Mouse (Mus musculus): ENCODE measurements around the gene Tagap1. TPM values are rescaled to one million over a fixed set of nuclear protein-coding genes. Genes with fewer than 3 reads are reported as not detected.
"Not testable (repeated sequence)": the region's sequence is repeated elsewhere in the genome, so short reads cannot be mapped to it uniquely, and the experiment has no call there.

Gene Tagap1
- 10 to 100 TPM; 25.0 to 27.1 TPM for total RNA-seq (2021)
- long read RNA-seq, experiment 1, partial matches to known transcripts, result 40 of 84 reads
- long read RNA-seq, experiment 1, other reads (novel, unspliced or antisense), result 44 of 84 reads
- long read RNA-seq, experiment 2, partial matches to known transcripts, result 48 of 108 reads
- long read RNA-seq, experiment 2, other reads (novel, unspliced or antisense), result 60 of 108 reads

GRCm38 (mm10) chr17:6960776-6961175 is at the start of gene Tagap1:
Tagap1 (minus strand) TSS chr17:6961156.
- H3K27ac ChIP-seq, result not testable (repeated sequence)
- peak in 1 of 2 experiments; percentile 20 for DNase-seq (ENCODE audit: low spot score in 2 of 2)

DNA sequence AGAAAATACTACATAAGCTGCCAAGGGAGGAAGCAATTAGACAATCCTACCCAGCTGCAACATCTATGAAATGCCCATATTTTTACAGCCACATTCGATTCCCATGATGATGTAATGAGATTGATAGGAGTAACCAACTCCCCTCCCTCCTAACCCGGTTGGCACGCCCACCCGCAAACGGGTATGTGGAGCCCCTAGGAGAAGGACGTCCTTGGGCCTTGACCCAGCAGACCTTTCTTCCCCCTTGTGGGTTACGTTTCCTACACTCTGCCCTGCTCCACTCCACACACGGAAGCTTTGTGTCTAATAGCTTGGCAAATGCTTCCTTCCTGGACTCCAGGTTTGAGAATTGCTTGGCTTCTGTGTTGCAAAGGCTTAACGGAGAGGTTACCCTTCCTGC is 48.9 kb upstream of the Tagap1 start:
- H3K27ac ChIP-seq; DNase-seq (ENCODE audit: low spot score in 2 of 2); H3K4me3 ChIP-seq: not testable (repeated sequence)

More at GRCm38 (mm10) chr17:6960776-6961175, at the start of gene Tagap1:
- peak within 1 kb of the TSS; percentile 50 for H3K4me3 ChIP-seq

- not testable (repeated sequence) for H3K4me3 ChIP-seq; H3K27ac ChIP-seq; DNase-seq (ENCODE audit: low spot score in 2 of 2)
Observed at GRCm38 (mm10) chr17:7009440-7009839, 48.5 kb upstream of the Tagap1 start.

DNA sequence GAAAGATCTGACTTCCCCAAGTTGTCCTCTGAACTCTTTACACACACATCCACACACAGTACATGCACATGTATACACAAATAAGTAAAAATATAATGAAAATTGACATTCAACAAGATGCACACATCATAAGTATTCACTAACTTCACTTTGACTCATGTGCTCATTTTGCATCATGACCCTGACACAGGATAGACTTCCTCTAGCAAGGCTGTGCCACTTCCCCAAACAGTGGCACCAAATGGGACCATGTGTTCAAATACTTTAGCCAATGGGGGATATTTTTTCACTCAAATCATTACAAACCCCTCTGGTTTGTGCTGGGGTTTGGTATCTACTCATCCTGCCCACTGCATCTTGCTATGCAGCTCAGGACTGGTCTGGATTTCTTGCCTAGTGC is 47.9 kb upstream of the Tagap1 start:
- not testable (repeated sequence) for H3K4me3 ChIP-seq; DNase-seq (ENCODE audit: low spot score in 2 of 2); H3K27ac ChIP-seq

GRCm38 (mm10) chr17:7005646-7006045 is 44.7 kb upstream of the Tagap1 start:
- DNase-seq (ENCODE audit: low spot score in 2 of 2); H3K4me3 ChIP-seq; H3K27ac ChIP-seq: not testable (repeated sequence)

DNA sequence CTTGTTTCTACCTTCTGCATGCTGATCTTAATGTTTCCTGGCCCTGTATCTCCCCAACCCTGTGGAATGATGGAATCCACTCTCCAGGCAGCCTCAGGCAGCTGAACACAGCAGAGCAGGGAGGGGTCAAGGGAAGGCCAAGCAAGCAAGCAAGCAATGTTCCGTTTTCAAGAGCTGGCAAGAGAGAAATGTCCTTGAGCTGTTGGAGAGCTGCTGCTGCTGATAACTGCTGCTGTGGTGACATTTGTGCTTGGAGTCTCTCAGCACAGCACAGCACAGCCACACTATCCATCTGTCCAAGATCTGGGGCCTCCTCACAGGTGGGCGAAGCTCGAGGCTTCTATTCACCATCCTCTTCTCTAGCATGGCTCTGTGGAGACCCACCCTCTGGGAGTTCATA is 42.4 kb upstream of the Tagap1 start:
- not testable (repeated sequence) for H3K27ac ChIP-seq

GRCm38 (mm10) chr17:7001790-7002585 is 41.0 kb upstream of the Tagap1 start:
- not testable (repeated sequence) for H3K4me3 ChIP-seq, H3K27ac ChIP-seq

More for the DNA sequence above, 42.4 kb upstream of the Tagap1 start:
- not testable (repeated sequence) for DNase-seq (ENCODE audit: low spot score in 2 of 2); H3K4me3 ChIP-seq

GRCm38 (mm10) chr17:6997778-6998490 is 37.0 kb upstream of the Tagap1 start:
- not testable (repeated sequence) for H3K27ac ChIP-seq

More at GRCm38 (mm10) chr17:7001790-7002585, 41.0 kb upstream of the Tagap1 start:
- DNase-seq (ENCODE audit: low spot score in 2 of 2), result not testable (repeated sequence)

GRCm38 (mm10) chr17:6996826-6997225 is 35.9 kb upstream of the Tagap1 start:
- not testable (repeated sequence) for H3K4me3 ChIP-seq; H3K27ac ChIP-seq; DNase-seq (ENCODE audit: low spot score in 2 of 2)

More at GRCm38 (mm10) chr17:6997778-6998490, 37.0 kb upstream of the Tagap1 start:
- not testable (repeated sequence) for H3K4me3 ChIP-seq; DNase-seq (ENCODE audit: low spot score in 2 of 2)

DNA sequence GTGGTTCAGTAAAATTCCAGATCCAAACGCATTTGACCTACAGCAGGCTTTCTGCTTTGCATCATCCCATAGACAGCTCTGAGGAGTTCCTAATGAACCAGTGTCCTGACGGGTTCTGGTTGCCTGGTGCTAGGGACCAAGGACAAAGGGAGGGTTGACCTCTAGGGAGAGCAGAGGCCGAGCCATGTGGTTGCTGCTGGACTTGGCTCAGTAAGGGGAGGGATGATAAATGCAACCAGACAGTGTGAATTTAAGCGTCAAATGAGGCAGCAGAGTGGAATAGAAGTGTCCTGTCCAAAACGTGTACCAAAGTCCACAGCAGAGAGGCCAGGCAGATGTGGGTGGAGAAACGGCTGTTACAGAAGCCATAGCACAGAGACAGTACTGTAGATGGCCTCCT is 34.5 kb upstream of the Tagap1 start:
- H3K27ac ChIP-seq; H3K4me3 ChIP-seq; DNase-seq (ENCODE audit: low spot score in 2 of 2): not testable (repeated sequence)

DNA sequence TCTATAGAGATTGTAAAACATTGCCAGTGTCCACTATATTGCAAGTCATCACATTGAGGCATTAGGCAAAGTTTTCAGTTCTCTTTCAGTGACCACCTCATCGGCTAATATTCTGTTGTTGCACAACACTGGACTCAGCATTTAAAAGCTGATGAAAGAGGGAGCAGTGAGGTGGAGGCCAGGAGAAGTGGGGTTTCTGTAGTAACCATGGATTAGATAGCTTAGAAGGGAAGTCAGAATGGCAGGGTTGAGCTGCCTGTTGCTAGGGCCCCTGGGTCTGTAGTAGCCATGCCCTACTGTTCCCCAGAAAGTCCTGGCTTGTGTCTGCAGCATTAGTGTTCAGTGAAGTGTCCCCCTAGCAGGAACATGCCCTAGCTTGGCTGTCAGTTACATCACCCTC is 25.2 kb upstream of the Tagap1 start:
- DNase-seq (ENCODE audit: low spot score in 2 of 2); H3K4me3 ChIP-seq; H3K27ac ChIP-seq: not testable (repeated sequence)

DNA sequence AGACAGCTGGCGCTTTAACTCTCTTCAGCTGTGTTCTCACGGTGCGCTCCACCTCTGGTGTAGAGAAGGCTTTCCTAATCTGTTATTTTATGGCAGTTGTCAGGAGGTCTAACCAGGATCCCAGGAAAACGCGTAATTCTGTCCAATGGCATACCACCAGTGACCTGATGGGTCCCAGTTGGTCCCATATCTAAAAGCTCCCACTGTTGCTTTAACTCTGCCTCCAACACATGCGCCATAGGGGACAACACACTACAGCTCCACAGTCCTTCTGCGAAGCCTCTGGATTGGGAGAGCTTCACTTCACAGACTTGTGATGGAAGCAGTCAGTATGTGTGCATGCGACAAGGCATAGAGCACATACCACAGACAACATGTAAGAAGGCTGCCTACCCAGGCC is 19.2 kb upstream of the Tagap1 start:
- not testable (repeated sequence) for H3K4me3 ChIP-seq; H3K27ac ChIP-seq; DNase-seq (ENCODE audit: low spot score in 2 of 2)

- peak overlapping the region; percentile 65; the same call in 1 of the 2 replicates for H3K4me3 ChIP-seq
- not testable (repeated sequence) for DNase-seq (ENCODE audit: low spot score in 2 of 2); H3K27ac ChIP-seq
Observed at GRCm38 (mm10) chr17:6979380-6979779, 18.4 kb upstream of the Tagap1 start.

DNA sequence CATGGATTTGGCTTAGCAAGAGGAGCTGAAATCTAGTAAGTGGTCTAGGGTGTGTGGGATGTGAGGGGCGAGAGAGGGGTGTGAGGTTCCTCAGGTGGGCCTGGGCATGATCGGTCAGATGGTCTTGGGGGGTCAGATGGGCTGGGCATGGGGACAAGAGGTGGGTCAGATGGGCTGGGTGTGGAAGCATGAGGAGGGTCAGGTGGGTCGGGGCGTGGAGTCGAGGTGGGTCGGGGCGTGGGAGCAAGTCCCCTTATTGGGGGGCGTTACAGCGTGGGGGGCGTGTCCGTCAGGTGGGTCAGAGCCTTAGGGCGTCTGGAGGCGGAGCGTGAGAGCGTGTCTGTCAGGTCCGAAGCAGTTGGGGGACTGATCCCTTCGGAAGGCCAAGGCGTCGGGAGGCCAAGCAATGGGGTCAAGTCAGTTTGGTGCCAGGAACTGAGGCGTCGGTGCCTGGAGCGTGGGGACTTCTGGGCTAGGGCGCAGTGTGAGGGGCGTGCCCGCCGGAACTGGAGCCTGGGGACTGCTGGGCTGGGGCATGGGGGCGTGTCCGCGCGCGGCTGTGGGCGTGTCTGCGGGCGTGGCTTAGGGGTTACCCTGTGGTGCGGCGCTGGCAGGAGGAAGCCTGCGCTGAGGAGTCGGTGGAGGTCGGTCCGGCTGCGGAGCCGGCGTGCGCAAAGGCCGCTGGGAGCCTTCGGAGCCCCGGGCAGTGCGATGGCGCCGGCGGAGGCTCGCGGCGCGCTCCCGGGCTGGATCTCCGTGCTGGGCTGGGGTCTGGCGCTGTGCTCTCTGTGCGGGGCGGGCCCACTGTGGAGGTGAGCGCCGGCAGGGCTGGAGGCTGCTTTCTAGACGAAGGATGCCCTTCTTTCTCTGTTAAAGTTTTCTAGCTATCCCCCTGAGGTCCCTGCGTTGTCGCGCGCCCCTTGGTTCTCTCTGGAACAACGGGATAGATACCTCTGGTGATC is 17.6 kb upstream of the Tagap1 start, which contains the start of gene Gm49721:
Gm49721 (plus strand) TSS at position 618 of the 962 bp plus-strand sequence.
- Histone ChIP-seq H3K4me3 (peak within 1 kb of the TSS; percentile 65), H3K27ac (peak within 1 kb of the TSS; percentile 54; the same call in 1 of the 2 replicates)
- peak; percentile 31 to 47 for DNase-seq (ENCODE audit: low spot score in 2 of 2)

- not testable (repeated sequence) for H3K4me3 ChIP-seq; DNase-seq (ENCODE audit: low spot score in 2 of 2)
Observed at GRCm38 (mm10) chr17:6974985-6975384, 14.0 kb upstream of the Tagap1 start.

DNA sequence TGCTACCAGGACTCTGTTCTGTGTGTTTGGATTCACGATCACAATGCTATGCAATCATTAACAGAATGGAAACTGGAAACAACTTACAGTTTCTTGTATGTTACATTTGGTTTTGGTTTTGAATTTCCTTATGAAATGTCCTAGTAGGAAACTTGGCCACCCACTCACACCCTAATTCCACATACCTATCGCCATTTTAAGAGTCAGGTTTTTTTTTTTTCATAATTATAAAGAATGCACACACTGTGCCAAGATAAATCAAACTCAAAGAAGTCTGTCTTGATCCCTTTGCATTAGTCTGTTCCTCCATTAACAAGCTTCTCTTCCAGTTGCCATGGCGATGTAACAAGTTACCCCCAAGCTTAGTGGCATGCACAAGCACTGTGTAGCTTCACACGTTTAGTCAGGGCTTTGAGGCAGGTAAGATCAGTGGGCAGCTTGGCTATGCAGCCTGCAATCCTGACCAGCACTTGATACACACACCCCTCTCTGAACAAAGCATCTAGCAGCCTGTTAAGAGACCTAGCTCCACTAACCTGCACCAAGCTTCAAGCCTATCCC is 12.0 kb upstream of the Tagap1 start:
- DNase-seq (ENCODE audit: low spot score in 2 of 2), result not testable (repeated sequence)

More at GRCm38 (mm10) chr17:6974985-6975384, 14.0 kb upstream of the Tagap1 start:
- not testable (repeated sequence) for H3K27ac ChIP-seq

DNA sequence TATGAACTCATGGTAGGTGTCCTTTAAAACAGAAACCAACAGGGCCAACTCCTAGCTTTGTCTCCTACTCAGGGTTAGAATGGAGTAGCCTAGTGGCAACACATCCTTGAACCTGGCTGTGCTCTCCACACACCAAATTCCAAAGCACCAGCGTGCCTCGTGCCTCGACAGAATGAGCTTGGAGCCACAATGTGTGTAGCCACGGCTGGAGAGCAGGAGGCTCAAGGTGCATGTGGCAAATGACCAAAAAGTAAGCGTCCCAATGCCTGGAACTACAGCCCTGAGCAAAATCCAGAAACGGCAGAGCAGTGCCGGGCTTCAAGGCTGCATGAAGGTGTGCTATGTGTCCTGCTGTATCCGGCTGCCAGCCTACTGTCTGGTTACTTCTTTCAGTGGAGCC is 10.3 kb upstream of the Tagap1 start:
- not testable (repeated sequence) for H3K27ac ChIP-seq; DNase-seq (ENCODE audit: low spot score in 2 of 2)

More for the DNA sequence above, 12.0 kb upstream of the Tagap1 start:
- not testable (repeated sequence) for H3K27ac ChIP-seq, H3K4me3 ChIP-seq

More for the DNA sequence above, 10.3 kb upstream of the Tagap1 start:
- H3K4me3 ChIP-seq, result not testable (repeated sequence)
